Mouse (Mus musculus): ENCODE data around the gene Sirt4.
"Not testable (repeated sequence)": the region's sequence is repeated elsewhere in the genome, so short reads cannot be mapped to it uniquely, and the experiment has no call there.

The Sirt4 gene

DNA sequence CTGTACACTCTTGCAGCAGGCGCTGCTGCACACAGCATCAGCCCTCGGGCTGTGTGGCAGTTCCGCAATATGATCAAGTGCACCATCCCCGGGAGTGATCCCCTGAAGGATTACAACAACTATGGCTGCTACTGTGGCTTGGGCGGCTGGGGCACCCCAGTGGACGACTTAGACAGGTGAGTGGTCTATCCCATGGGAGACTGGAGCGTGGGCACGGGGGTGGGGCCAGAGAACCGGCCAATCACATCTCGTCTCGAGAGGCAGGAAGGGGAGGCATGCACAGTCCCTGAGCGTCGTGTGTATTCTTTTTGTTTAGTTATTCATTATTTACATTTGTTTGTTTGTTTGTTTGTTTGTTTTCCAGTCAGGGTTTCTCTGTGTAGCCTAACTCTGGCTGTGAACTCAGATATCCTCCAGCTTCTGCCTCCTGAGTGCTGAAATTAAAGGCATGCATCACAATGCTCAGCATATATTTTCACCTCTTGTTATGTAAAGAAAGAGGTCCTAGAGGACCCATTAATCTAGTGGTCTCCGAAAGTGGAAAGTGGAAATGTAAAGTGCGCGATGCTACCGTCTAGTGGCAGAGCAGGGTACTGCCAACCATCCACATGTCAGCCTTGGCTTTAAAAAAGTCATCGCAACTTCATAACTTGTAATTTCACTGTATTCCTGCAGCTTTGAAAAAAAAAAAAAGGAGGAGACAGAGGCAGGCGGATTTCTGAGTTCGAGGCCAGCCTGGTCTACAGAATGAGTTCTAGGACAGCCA, 13.6 kb downstream of the Sirt4 start:
- DNase-seq (ENCODE audit: low spot score in 2 of 2), result no peak

DNA sequence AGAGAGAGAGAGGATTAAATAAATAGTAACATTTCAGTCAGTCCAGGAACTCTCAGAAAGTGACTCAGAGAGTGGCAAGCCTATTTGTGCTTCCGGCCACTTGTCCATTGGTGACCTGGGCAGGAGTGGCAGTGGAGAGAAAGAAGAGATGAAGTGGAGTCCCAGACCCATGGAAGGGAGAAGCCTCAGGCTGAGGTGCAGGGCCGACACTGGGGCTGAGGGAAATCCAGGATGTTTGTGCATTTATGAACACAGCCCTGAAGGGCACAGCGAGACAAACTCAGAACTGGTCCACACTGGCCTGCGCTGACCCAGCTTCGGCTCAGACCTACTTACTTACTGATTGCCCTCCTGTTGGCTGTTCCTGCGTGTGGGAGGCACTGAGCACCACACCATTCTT, 14.7 kb downstream of the Sirt4 start:
- DNase-seq (ENCODE audit: low spot score in 2 of 2), result no peak

DNA sequence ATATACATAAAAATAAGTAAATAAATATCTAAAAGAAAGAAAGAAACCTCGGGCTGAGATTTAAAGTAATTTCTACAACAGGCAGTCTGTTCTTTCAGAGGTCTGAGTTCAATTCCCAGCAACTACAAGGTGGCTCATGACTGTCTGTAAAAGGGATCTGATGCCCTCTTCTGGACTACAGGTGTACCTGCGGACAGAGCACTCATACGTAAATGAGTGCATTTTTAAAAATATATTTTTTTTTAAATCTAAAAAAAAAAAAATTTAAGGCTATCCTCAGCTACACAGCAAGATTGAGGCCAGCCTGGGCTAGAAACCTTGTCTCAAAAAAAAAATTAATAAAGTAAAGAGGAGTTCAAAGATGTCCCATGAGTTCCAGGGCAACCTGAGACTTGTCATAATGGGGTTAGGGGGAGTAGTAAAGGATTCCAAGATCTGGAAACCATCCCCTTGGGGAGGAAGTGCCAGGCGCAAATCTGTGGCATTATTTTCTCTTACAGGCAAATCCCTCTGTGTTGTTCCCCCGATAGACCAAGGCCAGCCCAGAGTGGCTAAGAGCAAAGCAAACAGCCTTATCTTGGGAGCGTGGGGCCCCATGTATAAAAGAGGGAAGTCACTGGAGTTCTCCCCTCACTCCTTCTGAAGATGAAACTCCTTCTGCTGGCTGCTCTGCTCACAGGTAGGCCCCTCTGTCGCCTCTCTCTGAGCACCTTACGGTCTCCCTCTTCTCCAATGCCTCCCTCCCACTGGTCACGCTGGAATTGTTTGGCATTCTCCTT, 18.7 kb downstream of the Sirt4 start, which contains the start of gene Pla2g1b:
Pla2g1b (plus strand) TSS at position 621 of the 779 bp plus-strand sequence.
- DNase-seq (ENCODE audit: low spot score in 2 of 2), result no peak

DNA sequence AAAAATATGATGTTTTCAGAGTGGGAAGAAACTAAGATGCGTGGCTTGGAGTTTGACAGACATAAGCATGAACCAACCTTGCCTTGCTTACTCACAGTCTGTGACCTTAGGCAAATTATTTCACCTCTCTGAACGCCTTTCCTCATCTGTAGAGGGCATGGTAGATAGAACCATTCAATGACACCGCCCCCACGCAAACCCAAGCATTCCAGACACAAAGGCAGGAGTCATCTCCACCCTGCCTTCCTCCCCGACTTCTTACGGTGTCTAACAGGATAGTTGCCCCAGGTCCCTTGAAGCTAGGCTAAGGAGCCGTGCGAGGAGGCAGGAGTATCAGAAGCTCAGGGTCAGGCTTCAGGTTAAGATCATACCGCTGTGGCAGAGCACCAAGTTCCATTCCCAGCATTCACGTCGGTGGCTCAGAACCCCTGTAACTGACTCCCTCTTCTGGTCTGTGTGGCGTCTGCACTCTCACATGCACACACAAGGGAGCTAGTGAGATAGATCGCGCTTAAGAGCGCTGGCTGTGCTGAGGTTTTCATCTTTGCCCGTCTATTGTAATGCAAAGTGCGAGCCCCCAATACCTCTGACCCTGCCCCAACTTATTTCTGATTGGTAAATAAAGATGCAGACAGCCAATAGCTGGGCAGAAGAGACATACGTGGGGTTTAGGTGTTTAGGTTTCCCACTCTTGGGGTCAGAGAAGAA, 20.0 kb downstream of the Sirt4 start:
- no peak for DNase-seq (ENCODE audit: low spot score in 2 of 2)

DNA sequence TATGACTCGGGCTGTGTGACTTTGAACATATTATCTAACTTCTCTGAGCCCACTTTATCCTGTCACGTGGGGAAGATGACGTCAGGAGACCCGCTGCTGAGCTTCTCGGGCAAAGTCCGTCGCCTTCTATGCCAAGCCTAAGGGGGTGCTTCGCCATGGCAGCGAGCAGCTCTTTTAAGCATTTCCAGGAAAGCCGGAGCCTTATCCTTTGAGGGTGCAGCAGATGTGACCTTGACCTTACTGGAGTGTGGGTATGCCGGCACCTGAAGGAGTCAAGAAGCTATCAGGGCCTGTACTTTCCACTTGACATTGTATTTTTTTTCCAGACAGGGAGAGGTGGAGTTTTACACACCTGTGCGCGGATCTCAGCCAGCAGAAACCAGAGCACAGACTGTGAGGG, 25.6 kb downstream of the Sirt4 start:
- no peak for DNase-seq (ENCODE audit: low spot score in 2 of 2)

DNA sequence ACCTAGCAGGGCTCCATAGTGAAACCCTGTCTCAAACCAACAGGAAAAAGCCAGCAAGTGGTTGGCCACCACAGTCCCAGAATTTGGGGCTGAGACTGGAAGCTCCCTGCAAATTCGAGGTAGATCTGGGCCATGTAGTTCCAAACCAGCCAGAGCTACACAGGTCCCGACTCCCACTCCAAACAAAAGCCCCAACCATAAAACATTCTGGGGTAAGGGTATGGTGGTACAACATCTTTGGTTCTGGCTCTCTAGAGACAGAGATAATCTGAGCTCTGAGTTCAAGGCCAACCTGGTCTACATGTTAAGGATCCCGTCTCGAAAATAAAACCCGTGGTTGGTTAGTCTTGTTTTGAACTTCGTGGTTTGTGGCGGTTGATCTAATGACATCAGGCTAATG, 28.7 kb downstream of the Sirt4 start:
- DNase-seq (ENCODE audit: low spot score in 2 of 2), result no peak

DNA sequence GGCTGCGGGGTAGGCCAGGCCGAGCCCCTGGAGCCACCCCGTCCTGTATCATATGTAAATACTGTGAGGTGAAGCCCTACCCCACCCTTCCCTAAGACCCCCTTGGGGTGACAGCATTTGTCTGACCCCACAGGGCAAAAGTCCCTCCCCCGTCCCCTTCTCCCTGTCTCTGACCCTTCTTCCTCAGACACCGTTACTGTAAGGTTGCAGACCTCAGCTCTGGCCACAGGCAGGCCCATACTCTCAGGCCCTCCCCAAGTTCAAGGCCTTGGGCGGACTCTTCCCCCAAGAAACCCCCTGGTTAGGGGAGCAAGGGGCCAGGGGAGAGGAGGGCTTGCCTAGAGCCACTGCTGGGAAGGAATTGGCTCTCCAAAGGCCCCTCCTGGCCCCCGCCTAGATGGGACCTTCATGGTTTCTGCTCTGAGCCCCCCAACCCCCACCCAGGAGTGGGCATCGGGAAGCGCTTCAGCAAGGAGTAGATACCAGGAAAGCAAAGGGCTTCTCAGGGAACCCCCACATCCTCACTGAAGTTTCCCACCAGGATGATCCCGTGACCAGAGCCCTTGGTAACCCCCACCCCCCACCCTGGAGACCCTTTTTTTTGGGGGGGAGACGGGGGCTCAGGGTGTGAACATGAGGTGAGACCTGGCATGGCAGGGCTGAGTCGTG, 30.0 kb downstream of the Sirt4 start:
- DNase-seq (ENCODE audit: low spot score in 2 of 2), result no peak

DNA sequence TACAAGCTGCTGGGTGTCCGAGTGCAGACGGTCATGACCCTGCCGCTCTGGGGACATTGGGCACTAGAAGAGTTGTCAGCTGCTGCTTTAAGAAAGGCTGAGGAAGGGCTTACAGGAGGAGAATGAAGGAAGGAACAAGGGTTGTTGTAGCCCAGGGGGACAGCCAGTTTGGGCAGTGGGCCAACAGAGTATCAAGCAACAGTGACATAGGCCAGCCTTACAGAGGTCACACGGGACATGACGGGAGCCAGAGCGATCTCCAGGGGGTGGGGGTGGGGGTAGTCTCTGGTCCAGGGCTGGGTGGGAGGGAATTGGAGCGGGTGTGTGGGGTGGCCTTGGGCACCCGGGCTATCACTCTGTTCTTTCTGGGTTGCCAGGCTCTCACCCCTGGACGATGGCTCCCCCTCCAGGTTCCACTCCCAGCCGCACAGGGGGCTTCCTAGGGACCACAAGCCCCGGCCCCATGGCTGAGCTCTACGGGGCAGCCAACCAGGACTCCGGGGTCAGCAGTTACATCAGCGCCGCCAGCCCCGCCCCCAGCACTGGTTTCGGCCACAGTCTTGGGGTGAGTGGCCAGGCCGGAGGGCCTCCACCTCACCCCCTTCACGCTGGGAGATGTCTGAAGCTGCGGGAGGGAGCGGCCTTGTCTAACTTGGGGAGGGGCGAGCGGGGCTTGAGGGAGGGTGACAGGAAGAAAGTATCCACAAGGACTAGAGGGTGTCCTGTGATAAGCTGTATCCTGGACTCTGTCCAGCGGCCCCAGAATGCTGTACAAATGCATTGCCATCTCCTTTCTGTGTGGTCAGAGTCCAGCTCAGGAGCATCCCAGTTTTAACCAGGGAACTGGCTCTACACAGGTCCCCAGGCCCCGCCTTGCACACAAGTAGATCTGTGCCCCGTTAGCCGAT, 33.9 kb downstream of the Sirt4 start:
- no peak for DNase-seq (ENCODE audit: low spot score in 2 of 2)

DNA sequence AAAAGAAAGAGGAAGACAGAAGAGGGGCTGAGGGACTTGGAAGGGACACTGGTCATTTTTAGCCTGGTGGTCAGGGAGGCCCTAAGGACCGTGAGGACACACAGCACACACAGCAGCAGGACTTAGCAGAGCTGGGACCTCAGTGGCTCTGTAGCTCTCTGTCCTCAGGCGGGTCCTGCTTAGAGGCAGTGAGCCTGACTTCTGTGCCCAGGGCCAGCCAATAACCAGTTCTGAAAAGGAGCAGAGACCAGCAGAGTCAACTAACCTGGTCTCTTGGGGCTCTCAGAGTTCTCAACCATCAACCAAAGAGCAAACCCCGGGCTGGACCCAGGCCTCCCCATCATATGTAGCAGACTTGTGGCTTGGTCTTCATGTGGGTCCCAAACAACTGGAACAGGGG, 35.3 kb downstream of the Sirt4 start:
- no peak for DNase-seq (ENCODE audit: low spot score in 2 of 2)

DNA sequence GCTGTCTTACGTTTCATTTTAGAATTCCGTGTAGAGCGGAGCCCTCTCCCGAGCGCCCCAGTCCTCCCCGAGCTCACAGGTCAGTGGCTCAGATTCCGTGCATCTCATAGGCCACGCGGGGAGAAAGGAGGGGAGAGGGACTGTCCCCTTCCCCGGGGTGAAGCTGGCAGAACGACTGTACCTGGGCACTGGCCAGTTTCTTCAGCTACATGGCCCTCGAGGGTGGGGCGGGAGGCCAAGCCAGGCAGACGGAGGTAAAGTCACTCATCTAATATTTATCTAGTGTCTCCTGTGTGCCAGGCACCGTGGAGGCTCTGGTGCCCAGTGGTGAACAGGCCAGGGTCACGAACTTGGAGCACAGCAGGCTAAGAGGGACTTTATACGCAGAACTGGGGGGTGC, 37.4 kb downstream of the Sirt4 start:
- DNase-seq (ENCODE audit: low spot score in 2 of 2), result no peak

DNA sequence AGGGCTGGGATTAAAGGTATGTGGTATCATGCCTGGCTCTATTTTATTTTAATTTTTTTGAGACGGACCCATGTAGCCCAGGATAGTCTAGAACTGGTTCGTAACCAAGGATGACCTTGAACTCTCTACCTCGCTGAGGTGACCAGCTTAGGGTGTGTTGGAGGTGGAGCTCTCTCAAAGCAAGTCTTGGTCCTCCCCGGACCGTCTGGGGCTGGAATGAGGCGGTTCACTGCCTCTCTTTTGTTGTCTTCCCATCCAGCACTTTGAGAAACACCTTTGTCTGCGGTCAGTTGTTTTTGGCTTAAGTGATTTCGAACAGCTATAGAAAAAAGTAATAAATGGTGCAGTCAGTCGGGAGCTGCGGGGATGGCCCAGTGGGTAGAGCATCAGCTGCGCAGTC, 40.4 kb downstream of the Sirt4 start:
- DNase-seq (ENCODE audit: low spot score in 2 of 2), result no peak

DNA sequence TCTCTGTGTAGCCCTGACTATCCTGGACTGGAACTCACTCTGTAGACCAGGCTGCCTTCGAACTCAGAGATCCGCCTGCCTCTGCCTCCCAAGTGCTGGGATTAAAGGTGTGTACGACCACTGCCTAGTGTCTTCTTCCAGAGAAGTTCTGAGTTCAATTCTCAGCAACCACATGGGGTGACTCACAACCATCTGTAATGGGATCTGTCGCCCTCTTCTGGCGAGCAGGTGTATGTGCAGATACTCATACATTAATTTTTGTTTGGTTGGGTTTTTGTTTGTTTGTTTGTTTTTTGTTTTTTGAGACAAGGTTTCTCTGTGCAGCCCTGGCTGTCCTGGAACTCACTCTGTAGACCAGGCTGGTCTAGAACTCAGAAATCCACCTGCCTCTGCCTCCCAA, 41.9 kb downstream of the Sirt4 start:
- not testable (repeated sequence) for DNase-seq (ENCODE audit: low spot score in 2 of 2)

DNA sequence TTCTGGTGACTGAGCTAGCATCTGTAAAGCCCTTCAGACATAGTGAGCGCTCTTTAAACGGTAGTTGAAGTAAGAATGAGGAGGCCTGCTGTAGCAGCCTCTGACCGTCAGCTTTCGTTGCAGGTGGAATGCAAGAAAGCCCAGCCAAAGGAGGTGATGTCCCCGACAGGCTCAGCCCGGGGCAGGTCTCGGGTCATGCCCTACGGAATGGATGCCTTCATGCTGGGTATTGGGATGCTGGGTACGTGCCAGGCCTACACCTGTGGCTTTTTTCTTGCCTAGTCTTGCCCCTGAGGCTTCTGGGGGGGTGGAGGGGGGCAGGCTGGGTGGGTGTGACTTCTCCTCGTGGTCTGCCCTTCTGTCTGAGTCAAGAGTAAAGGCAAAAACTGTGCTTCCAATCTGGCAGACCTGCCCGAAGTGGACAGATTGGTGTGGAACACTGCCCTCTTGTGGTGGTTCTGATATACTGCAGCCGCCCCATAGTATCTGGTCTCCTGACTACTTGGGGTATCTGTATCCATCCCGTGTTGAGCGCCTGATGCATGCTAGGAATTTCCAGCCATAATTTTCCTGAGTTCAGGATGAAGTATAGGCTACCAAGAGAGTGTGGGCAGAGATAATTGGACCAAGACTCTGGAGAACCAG, 43.2 kb downstream of the Sirt4 start:
- DNase-seq (ENCODE audit: low spot score in 2 of 2), result peak; percentile 28 to 68

DNA sequence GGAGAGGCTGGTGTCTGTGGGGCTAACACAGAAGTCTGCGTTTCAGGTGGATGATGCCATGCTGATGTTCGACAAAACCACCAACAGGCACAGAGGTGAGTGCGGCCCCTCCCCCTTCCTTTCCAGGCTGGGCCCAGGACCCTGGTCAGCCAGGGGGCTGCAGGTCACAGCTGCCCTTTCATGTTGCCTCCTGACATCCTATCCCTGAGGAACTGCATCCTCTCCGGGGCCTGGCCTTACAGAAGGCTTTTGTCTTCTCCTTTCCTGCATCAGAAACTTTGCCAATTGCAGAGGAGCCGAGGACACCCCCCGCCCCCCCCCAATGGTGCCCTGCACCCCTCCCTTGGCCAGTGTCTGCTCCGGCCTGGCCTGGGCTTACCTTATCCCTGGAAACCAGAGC, 45.9 kb downstream of the Sirt4 start:
- DNase-seq (ENCODE audit: low spot score in 2 of 2), result no peak

DNA sequence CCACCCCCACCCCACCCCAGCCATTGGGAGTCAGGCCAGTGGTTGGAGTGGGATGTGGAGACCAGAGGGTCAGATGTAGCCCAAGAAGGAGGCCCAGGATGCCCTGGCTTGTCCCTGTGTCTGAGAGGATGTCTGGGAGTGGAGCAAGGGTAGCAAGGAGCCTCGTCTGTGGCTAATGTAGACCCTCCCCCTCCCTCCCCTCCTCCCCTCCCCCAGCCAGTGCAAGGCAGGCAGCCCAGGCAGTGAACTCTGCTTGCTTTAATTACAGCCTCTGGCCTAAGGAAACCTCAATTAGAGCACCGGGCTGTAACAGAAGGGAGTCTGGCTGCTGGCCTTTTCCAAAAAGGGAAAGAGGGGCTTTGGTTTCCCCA, 46.6 kb downstream of the Sirt4 start:
- no peak for DNase-seq (ENCODE audit: low spot score in 2 of 2)

DNA sequence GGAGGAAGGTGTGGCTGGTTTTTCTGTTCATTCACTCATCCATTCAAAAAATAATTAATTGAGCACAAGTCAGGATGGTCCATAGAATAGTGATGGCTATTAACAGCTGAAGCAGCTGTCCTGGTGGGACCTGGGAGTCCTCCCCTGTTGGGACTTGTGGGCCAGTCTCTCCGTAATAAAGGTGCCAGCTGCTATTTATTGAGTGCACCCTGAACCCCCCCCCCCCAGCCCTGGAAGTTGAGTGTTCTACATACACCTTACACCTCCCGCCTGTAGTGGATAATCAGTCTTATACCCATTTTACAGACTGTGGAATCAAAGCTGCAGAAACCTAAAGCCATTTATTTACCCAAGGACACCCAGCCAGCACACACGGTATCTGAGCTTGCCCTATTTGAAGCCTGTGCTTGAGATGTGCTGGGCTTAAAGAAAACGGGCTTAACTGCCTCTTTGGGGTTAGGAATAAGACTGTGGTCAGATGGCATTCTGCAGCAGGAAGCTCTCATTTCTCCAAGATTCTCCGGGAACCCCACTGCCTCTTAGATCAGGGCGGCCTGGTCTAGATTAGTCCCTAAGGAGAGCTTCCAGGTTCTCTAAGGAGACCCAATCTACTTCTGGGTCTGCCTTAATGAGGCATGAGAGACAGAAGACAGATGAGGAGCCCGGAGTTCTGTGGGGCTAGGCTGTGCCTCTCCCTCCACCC, 47.1 kb downstream of the Sirt4 start:
- DNase-seq (ENCODE audit: low spot score in 2 of 2), result no peak

DNA sequence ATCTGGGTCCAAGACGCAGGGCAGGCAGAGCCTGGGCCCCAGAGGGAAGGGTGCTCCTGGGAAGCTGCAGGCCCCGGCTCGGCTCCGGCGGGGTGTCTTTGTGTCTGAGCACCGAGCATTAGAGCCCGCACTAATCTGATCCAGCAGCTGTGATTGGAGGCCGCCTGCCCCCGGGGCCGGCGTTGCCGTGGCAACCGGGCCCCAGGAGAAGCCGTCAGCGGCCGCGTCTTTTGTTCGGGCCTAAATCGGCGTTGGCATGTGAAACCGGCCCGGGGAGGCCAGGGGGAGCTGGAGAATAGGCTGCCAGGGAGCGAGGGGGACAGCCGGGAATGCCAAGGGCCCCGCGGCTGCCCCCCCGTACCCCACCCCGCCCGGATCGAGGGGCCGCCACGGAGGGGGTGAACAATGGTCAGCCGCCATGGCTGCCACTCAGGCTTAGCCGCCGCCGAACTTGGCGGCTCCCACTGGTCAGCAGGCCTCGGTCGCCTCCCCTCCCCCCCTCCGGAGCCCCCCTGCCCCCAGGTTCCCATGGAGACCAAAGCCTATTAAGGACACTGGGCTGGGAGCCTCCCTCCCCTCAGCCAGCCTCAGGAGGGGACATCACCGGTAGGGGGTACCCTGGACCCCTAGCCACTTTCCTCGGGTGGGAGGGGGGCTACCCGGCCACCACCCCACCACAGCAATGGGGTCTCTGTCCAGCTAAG, 48.0 kb downstream of the Sirt4 start:
- peak; percentile 28 to 30 for DNase-seq (ENCODE audit: low spot score in 2 of 2)

DNA sequence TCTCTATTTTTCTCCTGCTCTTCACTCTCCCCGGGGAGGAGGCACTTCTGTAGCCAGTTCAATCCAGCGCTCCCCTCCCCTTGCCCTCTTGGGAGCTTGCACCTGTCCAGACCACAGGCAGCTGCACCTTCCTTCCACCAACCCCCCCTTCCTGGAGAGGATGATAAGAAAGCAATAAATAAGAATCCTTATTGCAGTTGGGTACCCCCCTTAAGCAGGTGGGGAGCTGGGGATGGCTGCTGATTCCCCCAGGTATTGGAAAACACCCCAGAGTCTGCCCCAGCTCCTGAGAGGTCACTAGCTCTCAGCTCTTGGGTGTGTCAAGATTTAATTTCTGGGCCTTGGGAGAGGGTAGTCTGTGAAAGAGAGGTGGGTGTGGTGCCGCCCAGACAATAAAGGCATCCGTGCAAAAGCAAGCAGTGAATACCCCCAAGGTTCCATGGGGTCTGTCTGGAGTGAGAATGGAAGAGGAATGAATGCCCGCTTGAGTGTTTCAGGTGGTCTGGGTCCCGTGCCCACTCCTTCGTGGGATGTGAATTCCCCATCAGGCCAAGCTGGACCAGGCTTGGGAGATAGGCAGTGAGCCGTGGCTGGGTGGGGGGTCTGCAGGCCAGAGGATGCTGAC, 48.7 kb downstream of the Sirt4 start:
- DNase-seq (ENCODE audit: low spot score in 2 of 2), result no peak

Measured in heart, adult 9 months (tissue).